Mouse (Mus musculus): ENCODE results near the gene Cpz. TPM values are rescaled to one million over a fixed set of nuclear protein-coding genes. Genes with fewer than 3 reads are reported as not detected.

Gene Cpz
- total and polyA plus RNA-seq, 3 experiments: 0.10 TPM; not detected in 2

DNA sequence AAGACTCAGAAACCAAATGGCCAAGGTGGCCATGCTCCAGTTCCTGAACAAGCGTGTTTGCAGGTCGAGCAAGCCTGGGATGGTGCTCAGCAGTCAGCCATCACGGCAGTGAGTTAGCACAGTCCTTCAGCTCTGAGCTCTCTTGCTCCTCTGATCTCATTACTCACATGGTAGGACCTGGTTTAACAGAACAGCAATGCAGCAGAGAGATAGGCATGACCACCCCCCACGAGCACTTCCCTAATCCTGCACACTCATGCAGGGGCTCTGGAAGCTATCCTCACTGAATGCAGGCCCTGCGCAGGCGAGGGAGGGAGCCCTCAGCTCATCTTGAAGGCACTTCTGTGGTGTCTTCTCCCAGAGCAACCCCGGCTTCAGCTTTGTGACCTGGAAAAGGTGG is 30.9 kb upstream of the Cpz start:
- TF ChIP-seq MAX (IDR thresholded peaks at IDR 0.05; ENCODE audit: low read length) (peak; percentile 50), TCF12 (IDR thresholded peaks at IDR 0.05; ENCODE audit: low read depth, low read length) (0 out of 2 replicates have a peak, but pooled peaks have one; percentile 53), EP300 (IDR thresholded peaks at IDR 0.05; ENCODE audit: low read depth in 1 of 2, low read length in 2 of 2) (peak; percentile 52 to 67), ELF1 (IDR thresholded peaks at IDR 0.05; ENCODE audit: low read depth, low read length) (no peak), GATA1 (IDR thresholded peaks at IDR 0.05; ENCODE audit: low read depth, low read length) (0 out of 2 replicates have a peak, but pooled peaks have one; percentile 14), TAL1 (IDR thresholded peaks at IDR 0.05; ENCODE audit: low read length) (peak; percentile 58)
- Histone ChIP-seq H3K36me3 (ENCODE audit: control insufficient read depth in 1 of 2, insufficient read depth in 2 of 2, low read length in 2 of 2) (peaks cover 1 to 16% of the 10 kb centered on the region in 2 experiments; a peak in 3 of 4 replicates), H3K4me1 (ENCODE audit: control insufficient read depth in 1 of 2, insufficient read depth in 2 of 2, low read length in 2 of 2) (peaks cover 2 to 25% of the 10 kb centered on the region in 2 experiments)

DNA sequence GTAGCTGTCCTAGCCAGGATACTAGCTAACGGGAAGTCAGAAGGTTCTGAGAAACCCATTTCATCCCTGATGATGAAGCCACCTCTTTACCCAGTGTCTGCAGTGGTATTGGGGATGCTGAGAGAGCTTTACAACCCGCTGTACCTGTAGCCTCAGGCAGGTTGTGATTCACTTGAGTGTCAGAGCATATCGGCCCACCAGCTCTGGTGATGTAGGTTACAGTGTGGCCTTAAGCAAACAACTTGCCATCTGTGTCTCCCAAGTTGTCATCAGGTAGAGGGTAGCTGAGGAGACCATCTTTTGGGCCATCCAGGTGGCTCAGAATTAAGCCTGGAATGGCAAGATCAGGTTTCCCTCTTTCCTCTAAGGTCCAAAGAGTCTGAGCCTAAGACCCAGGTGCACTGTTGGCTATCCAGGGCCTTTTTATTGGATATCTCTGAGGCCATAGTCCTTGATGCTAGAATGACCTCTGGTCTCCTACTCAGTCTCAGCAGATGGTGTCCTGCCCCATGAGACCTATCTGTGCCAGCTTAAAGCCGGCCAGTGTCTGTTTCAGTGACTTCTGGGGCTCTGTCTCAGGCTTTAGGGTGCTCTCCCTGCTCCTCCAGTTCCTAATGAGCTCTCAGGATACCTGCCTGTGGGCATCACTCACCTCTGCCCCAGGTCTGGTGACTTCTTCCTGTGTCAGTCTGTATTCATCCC is 27.5 kb upstream of the Cpz start:
- no peaks in the 10 kb centered on the region for H3K27me3 ChIP-seq (ENCODE audit: control insufficient read depth in 1 of 2, insufficient read depth in 2 of 2, low read length in 2 of 2)
- H3K4me3 ChIP-seq (ENCODE audit: control insufficient read depth in 1 of 2, insufficient read depth in 1 of 2, low read depth in 2 of 2, low read length in 2 of 2): no peak overlapping the region
- H3K79me2 ChIP-seq (ENCODE audit: control insufficient read depth, insufficient read depth, low read length, poor library complexity): no peaks in the 10 kb centered on the region
- peaks cover 2 to 5% of the 10 kb centered on the region in 2 experiments for H3K4me1 ChIP-seq (ENCODE audit: control insufficient read depth in 1 of 2, insufficient read depth in 2 of 2, low read length in 2 of 2)
- TF ChIP-seq MXI1 (IDR thresholded peaks at IDR 0.05; ENCODE audit: low read depth, low read length) (no peak), UBTF (IDR thresholded peaks at IDR 0.05; ENCODE audit: borderline replicate concordance, insufficient read depth, low read depth, low read length) (no peak), POLR2AphosphoS2 (IDR thresholded peaks at IDR 0.05; ENCODE audit: low read length) (peak; percentile 61; the same call in 1 of the 2 replicates)
- DNase-seq (ENCODE audit: low read depth, low spot score): no peak
- H3K9me3 ChIP-seq (replicated peaks; ENCODE audit: insufficient read depth, low read length): no peaks in the 10 kb centered on the region
- no peak overlapping the region for H3K9ac ChIP-seq (ENCODE audit: control insufficient read depth, low read depth, low read length, poor library complexity, severe bottlenecking)
- no peak overlapping the region for H3K27ac ChIP-seq (ENCODE audit: control insufficient read depth, low read depth, low read length)
- peaks cover 0 to 7% of the 10 kb centered on the region in 2 experiments; a peak in 1 of 4 replicates for H3K36me3 ChIP-seq (ENCODE audit: control insufficient read depth in 1 of 2, insufficient read depth in 2 of 2, low read length in 2 of 2)

More for the DNA sequence above, 30.9 kb upstream of the Cpz start:
- H3K9me3 ChIP-seq (replicated peaks; ENCODE audit: insufficient read depth, low read length): no peaks in the 10 kb centered on the region
- peak overlapping the region; percentile 38 for H3K27ac ChIP-seq (ENCODE audit: control insufficient read depth, low read depth, low read length)
- no peak overlapping the region for H3K9ac ChIP-seq (ENCODE audit: control insufficient read depth, low read depth, low read length, poor library complexity, severe bottlenecking)
- DNase-seq (ENCODE audit: low read depth, low spot score): peak; percentile 76
- H3K27me3 ChIP-seq (ENCODE audit: control insufficient read depth in 1 of 2, insufficient read depth in 2 of 2, low read length in 2 of 2): no peaks in the 10 kb centered on the region
- no peak overlapping the region for H3K4me3 ChIP-seq (ENCODE audit: control insufficient read depth in 1 of 2, insufficient read depth in 1 of 2, low read depth in 2 of 2, low read length in 2 of 2)
- 0 out of 2 replicates have a peak, but pooled peaks cover 1% of the 10 kb centered on the region for H3K79me2 ChIP-seq (ENCODE audit: control insufficient read depth, insufficient read depth, low read length, poor library complexity)

DNA sequence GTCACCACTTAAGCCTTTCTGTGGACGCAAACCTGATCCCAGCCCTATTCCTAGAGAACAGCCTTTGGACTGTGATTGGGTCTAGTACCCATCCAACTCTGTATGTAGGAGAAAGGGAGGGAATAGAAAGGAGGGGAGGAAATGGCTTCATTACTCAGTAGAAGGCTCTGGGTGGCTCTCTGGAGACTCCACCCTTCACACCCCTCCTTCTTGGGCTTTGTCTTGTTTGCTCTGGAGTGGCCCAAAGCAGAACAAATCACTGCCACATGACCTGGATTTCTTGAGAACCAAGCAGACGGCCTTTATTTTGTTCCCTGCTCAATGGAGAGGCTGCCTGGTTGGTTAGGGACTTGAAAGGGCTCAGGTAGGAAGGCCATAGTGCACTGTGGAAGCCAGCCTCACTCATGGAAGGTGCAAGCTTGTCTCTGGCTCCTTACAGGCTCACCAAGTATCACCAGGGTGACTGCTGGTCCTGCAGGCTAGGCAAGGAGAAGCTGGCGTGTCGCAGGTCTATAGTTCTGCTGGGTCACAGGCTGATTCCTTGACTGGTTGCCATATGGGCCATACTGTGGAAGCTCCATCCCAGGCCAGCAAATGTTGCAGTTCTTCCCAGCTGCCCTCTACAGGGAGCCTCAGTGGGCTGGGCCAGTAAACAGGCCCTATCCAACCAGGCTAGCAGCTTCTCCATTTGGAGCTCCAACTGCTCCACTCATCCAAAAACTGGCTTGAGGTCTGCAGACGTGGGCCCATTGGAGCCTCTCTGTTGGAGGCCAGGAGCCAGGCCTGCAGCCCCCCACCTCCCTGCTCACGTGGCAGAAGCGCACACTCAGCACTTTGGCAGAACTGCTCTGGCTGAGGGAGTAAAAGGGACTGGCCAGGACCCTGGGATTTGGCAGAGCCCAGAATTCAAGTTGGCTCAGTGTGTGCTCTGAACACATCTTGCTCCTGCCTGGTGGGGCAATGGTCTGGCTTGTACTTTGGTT is 26.6 kb upstream of the Cpz start:
- peaks cover 2 to 5% of the 10 kb centered on the region in 2 experiments for H3K4me1 ChIP-seq (ENCODE audit: control insufficient read depth in 1 of 2, insufficient read depth in 2 of 2, low read length in 2 of 2)
- no peak overlapping the region for H3K27ac ChIP-seq (ENCODE audit: control insufficient read depth, low read depth, low read length)
- TF ChIP-seq MAFK (IDR thresholded peaks at IDR 0.05; ENCODE audit: borderline replicate concordance, low read depth, low read length) (peak; percentile 62), POLR2AphosphoS2 (IDR thresholded peaks at IDR 0.05; ENCODE audit: low read length) (peak; percentile 76; the same call in 1 of the 2 replicates), ETS1 (IDR thresholded peaks at IDR 0.05; ENCODE audit: low read depth, low read length) (no peak)

More for the DNA sequence above, 26.6 kb upstream of the Cpz start:
- Histone ChIP-seq H3K9me3 (replicated peaks; ENCODE audit: insufficient read depth, low read length) (no peaks in the 10 kb centered on the region), H3K9ac (ENCODE audit: control insufficient read depth, low read depth, low read length, poor library complexity, severe bottlenecking) (no peak overlapping the region), H3K79me2 (ENCODE audit: control insufficient read depth, insufficient read depth, low read length, poor library complexity) (no peaks in the 10 kb centered on the region), H3K4me3 (ENCODE audit: control insufficient read depth in 1 of 2, insufficient read depth in 1 of 2, low read depth in 2 of 2, low read length in 2 of 2) (no peak overlapping the region), H3K36me3 (ENCODE audit: control insufficient read depth in 1 of 2, insufficient read depth in 2 of 2, low read length in 2 of 2) (peaks cover 0 to 7% of the 10 kb centered on the region in 2 experiments; a peak in 1 of 4 replicates), H3K27me3 (ENCODE audit: control insufficient read depth in 1 of 2, insufficient read depth in 2 of 2, low read length in 2 of 2) (no peaks in the 10 kb centered on the region)
- DNase-seq (ENCODE audit: low read depth, low spot score): no peak

Measured in MEL (cell line).